Mouse (Mus musculus): Measurements from ENCODE around the gene C530008M17Rik. TPM values are rescaled to one million over a fixed set of nuclear protein-coding genes. Genes with fewer than 3 reads are reported as not detected.

C530008M17Rik gene
- polyA plus RNA-seq, 1 experiment, result 4.9 TPM

DNA sequence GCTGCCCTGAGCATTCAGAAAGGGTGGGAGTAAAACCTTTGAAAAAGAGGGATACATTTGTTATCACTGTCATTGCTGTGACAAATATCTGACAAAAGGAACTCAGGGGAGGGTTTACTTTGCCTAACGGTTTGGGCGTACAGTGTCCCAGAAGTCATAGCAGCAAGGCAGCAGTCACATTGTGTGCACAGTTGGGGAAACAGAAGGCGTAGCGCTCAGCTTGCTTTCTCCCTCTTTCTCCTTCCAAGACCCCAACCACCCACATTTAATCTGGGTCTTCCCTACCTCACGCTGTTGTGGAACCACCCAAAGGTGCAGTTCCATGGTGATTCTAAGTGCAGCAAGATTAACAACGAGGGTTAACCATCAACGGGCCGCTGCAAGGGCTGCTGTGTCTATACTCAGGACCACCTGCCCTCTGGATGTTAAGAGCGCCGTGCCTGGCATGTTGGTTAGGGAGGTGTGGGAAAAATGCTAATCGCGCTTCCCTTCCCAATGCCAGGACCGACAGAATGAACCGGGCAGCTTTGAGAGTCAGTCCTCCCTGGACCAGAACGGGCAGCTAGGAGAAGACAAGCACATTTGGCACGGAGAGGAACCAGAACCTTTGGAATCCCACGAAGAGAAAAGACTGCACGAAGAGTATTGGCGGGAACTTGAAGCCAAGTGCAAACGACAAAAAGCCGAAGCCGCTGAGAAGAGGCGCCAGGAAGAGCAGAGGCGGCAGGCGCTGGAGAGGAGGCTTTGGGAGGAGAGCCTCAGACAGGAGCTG is 199.7 kb downstream of the C530008M17Rik start:
- H3K4me3 ChIP-seq (replicated peaks; ENCODE audit: extremely low read depth, low read depth, low read length), result no peak overlapping the region
- 41% methylated on average over 25 of the region's 25 CpGs for WGBS
- peaks cover 4% of the 10 kb centered on the region; the same call in 1 of the 2 replicates for H3K4me1 ChIP-seq (ENCODE audit: control insufficient read depth, insufficient read depth, low read length)
- no peak for TF ChIP-seq CTCF (IDR thresholded peaks at IDR 0.05; ENCODE audit: insufficient read depth, low read length)
- no peak for TF ChIP-seq POLR2A (IDR thresholded peaks at IDR 0.05; ENCODE audit: borderline replicate concordance, extremely low read depth, low read depth, low read length)
- DNase-seq, result no peak

DNA sequence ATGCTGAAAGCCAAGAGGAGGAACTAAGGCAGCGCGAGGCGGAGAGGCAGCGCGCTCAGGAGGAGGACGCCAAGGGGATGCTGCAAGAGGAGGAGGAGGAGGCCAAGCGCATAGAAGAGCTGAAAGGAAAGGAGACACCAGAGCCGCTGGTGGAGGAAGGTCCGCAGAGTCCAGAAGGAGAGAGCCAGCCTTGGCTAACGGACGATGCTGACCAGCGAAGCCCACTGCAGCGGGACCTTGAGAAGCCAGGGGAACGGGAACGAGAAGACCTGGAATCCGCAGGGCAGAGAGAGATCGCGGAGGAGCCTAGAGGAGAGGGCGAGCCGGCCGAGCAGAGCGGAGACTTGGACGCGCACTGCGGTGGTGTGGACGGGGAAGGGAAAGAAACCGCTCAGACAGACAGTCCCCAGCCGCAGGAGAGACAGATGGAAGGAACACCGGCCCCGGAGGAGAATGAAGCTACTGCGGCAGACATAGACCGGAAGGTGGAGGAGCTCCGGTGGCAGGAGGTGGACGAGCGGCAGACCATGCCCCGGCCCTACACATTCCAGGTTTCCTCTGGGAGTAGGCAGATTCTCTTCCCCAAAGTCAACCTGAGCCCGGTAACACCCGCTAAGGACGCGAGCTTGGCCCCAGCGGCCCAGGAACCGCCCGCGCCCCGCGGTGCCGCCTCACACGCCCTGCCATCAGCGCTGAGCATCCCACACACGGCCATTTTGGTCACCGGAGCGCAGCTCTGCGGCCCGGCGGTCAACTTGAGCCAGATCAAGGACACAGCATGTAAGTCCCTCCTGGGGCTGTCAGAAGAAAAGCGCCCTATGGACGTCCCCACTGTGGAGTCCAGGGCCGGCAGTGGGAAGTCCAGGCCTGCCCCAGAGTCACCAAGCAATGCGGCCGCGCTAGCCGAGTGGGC is 201.0 kb downstream of the C530008M17Rik start:
- DNase-seq, result no peak
- Histone ChIP-seq H3K4me1 (ENCODE audit: control insufficient read depth, insufficient read depth, low read length) (peaks cover 4% of the 10 kb centered on the region; the same call in 1 of the 2 replicates), H3K4me3 (replicated peaks; ENCODE audit: extremely low read depth, low read depth, low read length) (peak overlapping the region; percentile 18)
- WGBS, result 38% methylated on average over 62 of the region's 62 CpGs
- no peak for TF ChIP-seq POLR2A (IDR thresholded peaks at IDR 0.05; ENCODE audit: borderline replicate concordance, extremely low read depth, low read depth, low read length)
- no peak for TF ChIP-seq CTCF (IDR thresholded peaks at IDR 0.05; ENCODE audit: insufficient read depth, low read length)

DNA sequence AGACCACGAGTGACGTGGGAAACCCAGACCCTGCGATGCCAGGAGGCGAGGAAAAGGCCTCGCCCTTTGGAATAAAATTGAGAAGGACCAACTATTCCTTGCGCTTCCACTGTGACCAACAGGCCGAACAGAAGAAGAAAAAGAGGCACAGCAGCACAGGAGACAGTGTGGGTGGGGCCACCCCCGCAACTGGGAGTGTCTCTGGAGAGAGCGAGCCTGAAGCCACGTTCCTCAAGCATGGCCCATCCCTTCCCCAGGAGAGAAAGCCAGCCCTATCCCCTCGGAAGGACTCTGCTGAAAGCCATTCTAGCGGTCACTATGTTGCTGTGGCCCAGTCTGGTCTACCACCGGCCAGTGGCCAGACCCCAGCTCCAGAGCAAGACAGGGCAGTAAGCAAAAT is 202.1 kb downstream of the C530008M17Rik start:
- H3K4me1 ChIP-seq (ENCODE audit: control insufficient read depth, insufficient read depth, low read length), result peaks cover 4% of the 10 kb centered on the region; the same call in 1 of the 2 replicates
- 79% methylated on average over 13 of the region's 13 CpGs for WGBS
- DNase-seq, result no peak
- no peak overlapping the region for H3K4me3 ChIP-seq (replicated peaks; ENCODE audit: extremely low read depth, low read depth, low read length)
- no peak for TF ChIP-seq POLR2A (IDR thresholded peaks at IDR 0.05; ENCODE audit: borderline replicate concordance, extremely low read depth, low read depth, low read length)
- no peak for TF ChIP-seq CTCF (IDR thresholded peaks at IDR 0.05; ENCODE audit: insufficient read depth, low read length)

DNA sequence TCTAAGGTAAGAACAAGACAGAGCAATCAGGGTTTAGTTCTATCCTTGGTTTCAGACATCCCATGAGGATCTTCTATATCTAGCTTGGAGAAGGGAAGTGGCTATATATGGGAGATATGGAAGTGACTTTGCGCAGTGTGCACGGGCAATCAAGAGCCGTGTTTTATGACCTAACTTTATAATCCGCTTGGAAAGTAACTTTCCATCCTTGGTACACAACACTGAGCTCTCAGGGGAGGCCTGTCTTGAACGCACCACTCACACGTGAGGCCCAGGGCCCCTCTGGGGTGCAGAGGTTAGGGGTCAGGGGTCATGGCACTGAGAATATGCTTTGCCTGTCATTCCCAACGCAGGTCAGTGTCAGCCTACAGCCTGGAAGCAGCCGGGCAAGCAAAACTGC is 210.5 kb downstream of the C530008M17Rik start:
- Histone ChIP-seq H3K4me1 (ENCODE audit: control insufficient read depth, insufficient read depth, low read length) (no peaks in the 10 kb centered on the region), H3K4me3 (replicated peaks; ENCODE audit: extremely low read depth, low read depth, low read length) (no peak overlapping the region)
- no peak for TF ChIP-seq POLR2A (IDR thresholded peaks at IDR 0.05; ENCODE audit: borderline replicate concordance, extremely low read depth, low read depth, low read length)
- TF ChIP-seq CTCF (IDR thresholded peaks at IDR 0.05; ENCODE audit: insufficient read depth, low read length), result no peak
- no peak for DNase-seq
- 75% methylated on average over 8 of the region's 8 CpGs for WGBS

DNA sequence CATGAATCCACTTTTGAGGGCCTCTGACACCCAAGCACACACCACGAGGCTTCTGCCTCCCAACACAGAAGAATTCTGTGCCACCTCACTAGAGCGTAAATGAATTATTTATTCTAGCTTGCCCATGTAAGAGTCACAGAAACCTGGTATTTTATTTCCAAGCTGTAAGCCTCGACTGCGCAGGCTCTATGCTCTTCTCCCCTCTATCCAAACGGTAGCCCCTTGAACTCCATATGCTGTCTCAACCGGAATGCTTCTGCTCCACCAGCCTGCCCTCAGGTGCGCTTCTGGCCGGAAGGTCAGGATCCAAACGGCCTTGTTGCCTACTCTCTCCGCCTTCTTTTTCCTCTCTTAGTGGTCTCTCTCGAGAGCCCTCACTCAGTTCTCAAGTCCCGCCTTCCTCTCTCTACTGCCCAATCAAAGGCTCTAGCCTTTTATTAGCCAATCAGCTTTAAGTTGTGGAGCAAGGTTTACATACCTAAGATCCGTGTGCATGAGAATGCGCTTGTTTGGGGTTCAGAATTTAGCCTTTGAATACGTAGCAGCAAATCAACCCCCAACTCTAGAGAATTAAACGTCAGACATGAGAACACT is 212.5 kb downstream of the C530008M17Rik start:
- no peak for TF ChIP-seq CTCF (IDR thresholded peaks at IDR 0.05; ENCODE audit: insufficient read depth, low read length)
- TF ChIP-seq POLR2A (IDR thresholded peaks at IDR 0.05; ENCODE audit: borderline replicate concordance, extremely low read depth, low read depth, low read length), result 0 out of 2 replicates have a peak, but pooled peaks have one; percentile 13
- peak; percentile 36 for DNase-seq
- no peaks in the 10 kb centered on the region for H3K4me1 ChIP-seq (ENCODE audit: control insufficient read depth, insufficient read depth, low read length)
- 36% methylated on average over 16 of the region's 16 CpGs for WGBS
- H3K4me3 ChIP-seq (replicated peaks; ENCODE audit: extremely low read depth, low read depth, low read length), result peak overlapping the region; percentile 65

DNA sequence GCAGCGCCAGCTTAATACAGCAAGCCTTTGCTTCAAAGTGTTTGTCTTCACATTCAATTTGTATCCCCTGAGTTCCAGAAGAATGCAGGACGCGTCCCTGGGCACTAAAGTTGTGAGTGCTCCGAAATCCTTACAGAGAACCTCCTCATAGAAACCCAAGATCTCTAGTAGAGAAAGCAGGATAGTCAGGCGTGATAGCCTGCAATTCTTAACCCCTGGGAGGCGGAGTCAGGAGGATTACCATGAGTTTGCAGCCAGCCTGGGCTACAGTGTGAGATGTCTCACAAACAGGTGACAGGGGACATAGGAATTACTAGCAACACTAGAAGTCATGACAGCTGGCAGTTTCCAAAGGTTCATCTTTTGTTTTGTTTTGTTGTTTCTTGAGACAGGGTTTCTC is 213.2 kb downstream of the C530008M17Rik start:
- H3K4me3 ChIP-seq (replicated peaks; ENCODE audit: extremely low read depth, low read depth, low read length), result no peak overlapping the region
- DNase-seq, result no peak
- no peaks in the 10 kb centered on the region for H3K4me1 ChIP-seq (ENCODE audit: control insufficient read depth, insufficient read depth, low read length)
- no peak for TF ChIP-seq POLR2A (IDR thresholded peaks at IDR 0.05; ENCODE audit: borderline replicate concordance, extremely low read depth, low read depth, low read length)
- 62% methylated on average over 6 of the region's 6 CpGs for WGBS

DNA sequence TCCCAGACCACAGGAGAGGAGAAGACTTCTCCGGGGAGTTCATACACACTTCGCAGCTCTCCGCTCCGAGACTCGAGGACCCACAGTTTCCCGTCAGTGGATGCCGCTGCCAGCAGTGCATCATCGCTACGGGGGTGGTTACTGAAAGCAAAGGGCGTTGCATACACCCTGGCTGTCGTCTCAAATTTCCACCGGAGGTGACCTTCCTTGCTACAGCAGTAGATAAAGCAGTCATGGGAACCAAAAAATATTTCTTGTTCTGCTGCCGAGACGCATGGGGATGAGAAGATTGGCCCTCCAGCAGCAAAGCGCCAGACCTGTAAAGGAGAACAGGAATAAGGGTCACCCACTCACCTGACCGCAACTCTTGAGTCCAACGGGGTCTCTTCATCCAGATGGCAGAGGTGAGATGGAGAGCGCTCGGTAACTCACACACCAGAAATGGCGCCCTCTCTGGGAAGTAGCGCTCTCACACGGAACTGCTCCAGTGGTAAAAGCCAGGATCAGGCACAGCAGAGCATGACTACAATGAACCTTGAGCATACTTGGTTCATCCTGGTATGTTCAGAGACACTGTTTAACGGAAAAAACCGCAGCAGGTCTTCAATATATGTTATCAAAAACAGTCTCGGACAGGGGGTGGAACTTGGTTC is 219.9 kb downstream of the C530008M17Rik start:
- H3K4me3 ChIP-seq (replicated peaks; ENCODE audit: extremely low read depth, low read depth, low read length), result no peak overlapping the region
- WGBS, result 87% methylated on average over 25 of the region's 25 CpGs
- H3K4me1 ChIP-seq (ENCODE audit: control insufficient read depth, insufficient read depth, low read length), result no peaks in the 10 kb centered on the region
- no peak for TF ChIP-seq POLR2A (IDR thresholded peaks at IDR 0.05; ENCODE audit: borderline replicate concordance, extremely low read depth, low read depth, low read length)
- DNase-seq, result no peak

DNA sequence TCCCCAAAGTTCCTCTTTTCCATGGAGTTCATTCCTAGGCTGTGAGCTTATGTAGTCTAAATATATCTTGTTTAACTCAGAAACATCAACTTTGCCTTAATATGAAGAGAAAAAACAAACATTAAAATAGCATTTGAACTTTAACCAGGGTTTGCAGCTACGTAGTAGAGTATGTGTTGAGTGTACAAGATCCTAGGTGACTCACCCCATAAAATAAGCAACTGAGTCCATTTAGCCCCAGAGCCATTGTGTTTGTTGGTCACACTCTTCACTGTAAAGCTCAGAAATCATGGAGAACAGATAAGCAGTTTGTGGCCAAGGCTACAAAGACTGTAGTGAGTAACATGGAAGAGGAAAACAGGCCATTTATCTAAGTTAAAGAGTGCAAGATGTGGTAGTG is 227.8 kb downstream of the C530008M17Rik start:
- Histone ChIP-seq H3K4me1 (ENCODE audit: control insufficient read depth, insufficient read depth, low read length) (no peaks in the 10 kb centered on the region), H3K4me3 (replicated peaks; ENCODE audit: extremely low read depth, low read depth, low read length) (no peak overlapping the region)
- TF ChIP-seq POLR2A (IDR thresholded peaks at IDR 0.05; ENCODE audit: borderline replicate concordance, extremely low read depth, low read depth, low read length), result no peak
- TF ChIP-seq CTCF (IDR thresholded peaks at IDR 0.05; ENCODE audit: insufficient read depth, low read length), result no peak
- 86% methylated on average over 1 of the region's 1 CpGs for WGBS
- no peak for DNase-seq

DNA sequence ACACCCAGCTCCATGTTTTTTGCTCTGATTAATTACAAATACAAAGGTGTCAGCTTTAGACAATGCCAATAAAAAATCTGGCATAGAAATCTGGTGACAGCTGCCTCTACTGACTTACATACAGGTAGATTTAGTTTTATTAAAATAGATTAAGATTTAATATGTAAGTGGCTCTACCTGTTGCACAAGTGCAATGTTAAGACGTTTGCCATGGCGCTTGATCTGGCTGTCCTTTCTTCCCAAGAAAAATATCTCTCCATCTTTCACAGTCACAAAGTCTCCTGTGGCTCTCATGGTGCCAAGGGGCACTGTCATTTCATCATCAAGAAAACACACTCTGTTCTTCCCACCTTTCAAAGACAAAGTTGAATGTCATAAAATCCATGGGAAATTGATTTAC is 230.7 kb downstream of the C530008M17Rik start:
- no peak for DNase-seq
- 84% methylated on average over 2 of the region's 2 CpGs for whole genome bisulfite sequencing
- no peak overlapping the region for H3K4me3 ChIP-seq (replicated peaks; ENCODE audit: extremely low read depth, low read depth, low read length)
- H3K4me1 ChIP-seq (ENCODE audit: control insufficient read depth, insufficient read depth, low read length), result no peaks in the 10 kb centered on the region
- TF ChIP-seq CTCF (IDR thresholded peaks at IDR 0.05; ENCODE audit: insufficient read depth, low read length) (no peak), POLR2A (IDR thresholded peaks at IDR 0.05; ENCODE audit: borderline replicate concordance, extremely low read depth, low read depth, low read length) (no peak)

Data from lung, adult 2 months (tissue).